Mouse (Mus musculus): ENCODE measurements around the gene Msantd3.
A peak's percentile ranks its signal among the peaks of the same experiment; 100 is the strongest.

The Msantd3 gene

GRCm38 (mm10) chr4:48559652-48560051 is 19.9 kb downstream of the Msantd3 start:
- DNase-seq, result no peak

DNA sequence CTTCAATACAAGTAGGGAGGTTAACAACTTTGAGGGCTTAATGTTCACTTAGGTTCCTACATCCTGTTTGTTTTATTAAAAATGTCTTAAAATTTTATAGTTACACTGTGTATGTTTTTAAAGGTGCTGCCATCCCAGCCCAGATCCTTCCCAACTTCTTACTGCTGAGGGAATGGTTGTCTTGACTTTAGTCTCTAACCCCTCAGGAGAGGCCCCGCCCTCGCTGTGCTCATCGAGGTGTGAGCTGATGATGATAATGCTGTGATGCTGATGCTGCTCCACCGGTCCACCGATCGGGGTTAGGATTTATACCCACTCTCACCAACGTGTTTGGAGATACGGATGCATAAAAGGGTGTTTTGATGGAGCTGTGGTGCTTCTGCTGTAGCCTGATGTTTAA is 22.1 kb downstream of the Msantd3 start:
- no peak for DNase-seq

DNA sequence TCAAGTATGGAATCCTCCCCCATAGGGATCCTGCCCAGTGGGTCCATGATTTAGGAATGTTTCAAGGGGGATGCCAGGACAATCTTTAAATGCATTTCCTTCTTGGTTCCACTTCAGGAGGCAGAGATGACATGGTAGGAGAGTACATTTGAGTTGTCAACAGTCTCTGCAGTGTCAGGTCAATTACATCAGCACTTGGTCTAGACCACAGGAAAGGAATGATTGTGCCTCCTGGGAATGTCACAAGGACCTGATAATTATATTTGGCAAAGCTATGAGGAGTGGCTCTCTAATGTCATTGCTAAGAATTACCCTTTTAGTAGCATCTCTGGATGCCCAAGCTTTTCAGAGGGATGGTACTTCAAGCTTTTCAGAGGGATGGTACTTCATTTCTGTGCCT is 25.2 kb downstream of the Msantd3 start:
- DNase-seq, result no peak

- no peak for DNase-seq
These were observed 36.6 kb downstream of the Msantd3 start for GRCm38 (mm10) chr4:48576361-48576760.

DNA sequence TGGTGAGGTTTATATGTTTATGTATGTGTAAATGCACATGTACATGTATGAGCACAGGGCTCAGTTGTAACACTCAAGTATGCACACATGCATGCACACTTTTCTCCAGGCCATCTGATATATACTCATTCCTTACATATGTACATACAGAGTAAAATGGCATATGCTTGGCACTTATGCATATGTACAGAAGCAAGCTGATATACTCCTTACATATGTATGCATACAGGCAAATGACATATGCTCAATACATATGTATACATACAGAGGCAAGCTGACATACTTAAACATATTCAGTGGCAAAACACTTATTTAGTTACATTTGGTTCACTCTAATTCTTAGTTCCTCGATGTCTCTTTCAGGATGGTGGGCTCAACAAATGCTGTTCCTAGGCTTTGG is 38.1 kb downstream of the Msantd3 start:
- no peak for DNase-seq

GRCm38 (mm10) chr4:48578399-48578798 is 38.7 kb downstream of the Msantd3 start:
- no peak for DNase-seq

DNA sequence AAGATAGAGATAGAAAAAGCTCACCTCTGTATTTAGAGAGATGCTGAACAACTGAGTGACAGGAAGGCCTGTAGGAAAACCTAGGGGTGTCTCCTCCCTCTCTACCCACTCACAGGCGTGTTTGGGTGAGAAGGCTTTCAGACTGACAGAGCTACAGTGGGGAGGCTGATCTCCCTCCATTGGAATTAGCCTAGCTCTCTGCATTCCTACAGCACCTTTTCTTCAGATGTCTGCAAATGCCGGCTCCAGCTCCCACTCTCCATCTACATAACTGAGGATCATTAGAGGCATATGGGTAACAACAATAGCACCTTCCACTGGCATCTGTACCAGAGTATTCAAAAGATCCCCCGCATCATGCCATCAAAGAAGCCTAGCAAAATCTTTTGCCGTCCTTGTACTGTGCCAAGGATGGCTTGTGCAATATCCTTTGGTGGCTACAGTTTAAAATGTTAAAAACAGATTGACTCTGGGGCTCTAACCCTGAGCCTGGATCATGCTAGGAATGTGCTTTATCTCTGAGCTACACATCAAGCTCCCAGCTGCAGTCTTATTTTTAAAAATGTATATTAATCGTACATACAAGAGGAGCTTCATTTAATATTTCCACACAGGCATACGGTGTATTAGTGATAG is 39.9 kb downstream of the Msantd3 start:
- DNase-seq, result no peak

DNA sequence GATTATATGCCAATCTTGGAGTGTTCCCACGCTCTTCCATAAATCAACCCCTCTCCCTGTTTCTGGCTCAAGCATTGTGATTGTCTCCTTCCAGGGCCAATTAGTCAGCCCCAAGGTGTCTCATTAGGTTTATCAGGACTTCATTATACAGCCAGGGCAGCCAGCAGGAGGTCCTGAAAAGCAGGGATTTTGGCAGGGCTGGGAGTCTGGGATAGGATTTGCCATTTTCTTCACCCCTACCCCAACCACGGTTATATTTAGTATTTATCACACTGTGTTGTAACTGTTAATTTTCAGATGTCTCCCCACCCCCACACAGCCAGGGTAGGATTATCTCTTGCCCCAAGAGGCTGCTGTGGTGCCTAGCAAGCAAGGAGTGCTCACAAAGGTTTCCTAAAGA is 41.5 kb downstream of the Msantd3 start:
- no peak for DNase-seq

GRCm38 (mm10) chr4:48581993-48582392 is 42.3 kb downstream of the Msantd3 start:
- no peak for DNase-seq

DNA sequence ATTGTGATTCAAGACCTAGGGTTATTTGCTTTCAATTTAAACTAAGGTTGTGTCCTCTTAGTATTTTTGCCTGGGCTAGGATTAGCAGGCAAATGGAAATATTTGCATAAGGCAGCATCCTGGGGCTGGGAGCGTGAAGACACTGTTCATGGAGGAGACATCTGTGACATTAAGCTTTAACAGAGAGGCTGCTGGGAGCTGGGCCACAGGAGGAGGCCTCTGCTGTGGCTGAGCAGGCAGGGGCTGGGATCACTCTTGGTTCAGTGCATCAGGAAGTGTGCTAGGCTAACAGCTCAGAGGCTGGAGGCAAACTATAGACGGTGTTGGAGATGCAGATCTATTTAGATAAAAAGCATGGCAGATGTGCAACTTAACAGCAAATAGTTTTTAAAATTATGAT is 43.2 kb downstream of the Msantd3 start:
- DNase-seq, result no peak

- peak; percentile 5 for DNase-seq
These were observed 44.9 kb downstream of the Msantd3 start, which contains the start of gene Tmeff1 for GRCm38 (mm10) chr4:48584421-48585240. Gene Tmeff1, plus strand, starts transcription at chr4:48585174.

- DNase-seq, result peak; percentile 9
These were observed 45.7 kb downstream of the Msantd3 start for GRCm38 (mm10) chr4:48585241-48586098.

DNA sequence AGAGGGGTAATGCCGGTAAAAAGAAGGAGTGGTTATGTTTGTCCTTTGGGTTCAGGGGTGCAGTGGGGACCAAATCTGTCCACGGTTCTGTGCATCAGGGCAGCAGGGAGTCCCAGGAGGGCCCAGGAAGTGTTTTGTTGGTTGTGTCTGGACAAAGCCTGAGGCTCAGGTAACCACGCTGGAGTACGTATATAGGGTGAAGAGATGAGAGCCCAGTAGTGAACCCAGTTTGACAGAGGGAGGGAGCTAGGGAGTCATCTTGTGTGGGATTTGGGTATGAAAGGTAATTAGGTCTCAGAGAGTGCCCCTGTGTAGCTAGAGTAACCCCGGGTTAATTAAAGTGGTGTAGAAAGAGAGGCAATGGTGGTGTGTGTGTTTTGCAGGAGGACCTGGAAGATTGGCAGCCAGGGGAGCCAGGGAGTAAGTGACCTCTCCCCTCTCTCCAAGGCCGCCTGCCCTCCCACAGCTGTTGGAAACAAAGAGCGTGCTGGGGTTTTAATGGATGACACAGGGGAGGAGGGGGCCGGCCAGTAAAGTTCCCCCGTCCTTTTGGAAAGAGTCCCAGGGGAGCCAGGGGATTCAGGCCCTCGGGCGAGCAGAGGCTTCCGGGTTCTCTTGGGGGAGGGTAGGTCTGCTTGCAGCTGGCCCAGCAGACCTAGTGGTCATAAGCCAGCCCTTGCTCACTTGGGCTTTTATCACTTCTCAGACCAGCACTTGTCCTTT is 46.5 kb downstream of the Msantd3 start:
- no peak for DNase-seq

- DNase-seq, result no peak
These were observed 47.8 kb downstream of the Msantd3 start for GRCm38 (mm10) chr4:48587526-48587925.

- no peak for DNase-seq
These were observed 48.8 kb downstream of the Msantd3 start for GRCm38 (mm10) chr4:48588576-48588975.

DNA sequence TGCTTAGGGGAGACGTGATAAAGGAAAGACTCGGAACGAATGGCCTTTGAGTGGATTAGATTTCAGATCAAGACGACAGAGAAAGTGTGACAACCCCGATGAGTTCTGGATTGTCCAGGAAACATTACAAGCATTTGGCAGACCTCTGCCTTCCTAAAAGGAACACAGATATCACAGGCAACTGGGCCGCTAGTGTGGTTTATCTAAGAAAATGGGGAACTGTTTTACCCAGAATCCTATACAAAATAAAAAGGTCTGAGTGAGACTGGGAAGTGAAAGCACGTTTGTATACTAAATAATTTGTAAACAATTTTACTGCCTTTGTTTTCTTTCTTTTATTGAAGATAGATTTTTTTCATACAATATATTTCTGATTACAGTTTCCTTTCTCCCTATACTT is 51.1 kb downstream of the Msantd3 start:
- no peak for DNase-seq

DNA sequence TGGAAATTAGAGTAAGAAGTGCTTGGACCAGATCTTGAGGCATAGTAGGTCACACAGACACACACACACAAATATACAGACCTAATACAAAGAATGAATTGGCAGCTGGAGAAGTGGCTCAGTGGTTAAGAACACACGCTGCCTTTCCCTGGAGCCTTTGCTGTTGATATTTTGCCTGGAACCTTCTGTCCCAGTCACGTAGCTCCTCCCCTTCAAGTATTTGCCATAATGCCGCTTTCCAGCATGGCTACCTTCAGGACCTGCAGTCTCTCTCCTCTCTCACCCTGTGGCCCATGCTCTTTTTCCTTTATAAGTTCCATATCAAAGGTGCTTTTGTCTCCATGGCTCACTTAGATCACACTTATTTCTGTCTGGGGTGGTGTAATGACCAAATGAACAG is 51.7 kb downstream of the Msantd3 start:
- DNase-seq, result no peak

GRCm38 (mm10) chr4:48592328-48592727 is 52.6 kb downstream of the Msantd3 start:
- DNase-seq, result no peak

DNA sequence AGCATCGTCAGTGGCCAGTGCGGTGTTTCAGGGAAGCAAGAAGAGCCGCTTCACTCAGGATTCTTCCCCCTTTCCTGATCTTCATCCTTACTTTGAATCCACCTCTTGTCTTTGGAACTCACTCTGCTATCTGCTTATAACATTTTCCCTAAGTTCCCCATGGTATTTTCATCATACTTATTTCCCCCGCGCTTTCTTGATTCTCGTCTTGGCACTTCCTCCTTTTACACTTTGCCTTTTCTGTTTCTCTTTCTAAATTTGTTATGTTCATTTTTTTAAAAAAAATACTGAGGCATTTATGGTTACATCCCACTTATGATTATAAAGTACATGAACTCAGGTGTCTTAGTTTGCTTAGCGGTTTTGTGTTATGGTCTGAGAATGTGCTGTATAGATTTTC is 53.1 kb downstream of the Msantd3 start:
- DNase-seq, result no peak

DNA sequence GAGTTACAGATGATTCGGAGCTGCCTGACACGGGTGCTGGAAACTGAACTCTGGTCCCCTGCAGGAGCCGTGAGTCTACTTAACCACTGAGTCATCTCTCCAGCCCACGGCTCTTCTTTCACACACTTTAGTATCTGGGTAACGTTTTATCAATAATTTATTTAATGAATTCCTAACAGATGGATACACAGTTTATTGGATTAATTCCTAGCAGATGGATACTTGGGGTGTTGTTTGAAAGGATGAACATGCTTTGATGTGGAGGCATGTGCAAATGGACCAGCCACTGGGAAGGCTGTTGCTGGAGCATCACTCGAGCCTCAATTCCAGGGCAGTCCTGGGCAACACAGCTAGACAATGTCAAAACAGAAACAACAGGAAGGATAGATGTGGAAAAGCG is 56.4 kb downstream of the Msantd3 start:
- DNase-seq, result no peak

- DNase-seq, result no peak
These were observed 65.9 kb downstream of the Msantd3 start for GRCm38 (mm10) chr4:48605650-48606049.

DNA sequence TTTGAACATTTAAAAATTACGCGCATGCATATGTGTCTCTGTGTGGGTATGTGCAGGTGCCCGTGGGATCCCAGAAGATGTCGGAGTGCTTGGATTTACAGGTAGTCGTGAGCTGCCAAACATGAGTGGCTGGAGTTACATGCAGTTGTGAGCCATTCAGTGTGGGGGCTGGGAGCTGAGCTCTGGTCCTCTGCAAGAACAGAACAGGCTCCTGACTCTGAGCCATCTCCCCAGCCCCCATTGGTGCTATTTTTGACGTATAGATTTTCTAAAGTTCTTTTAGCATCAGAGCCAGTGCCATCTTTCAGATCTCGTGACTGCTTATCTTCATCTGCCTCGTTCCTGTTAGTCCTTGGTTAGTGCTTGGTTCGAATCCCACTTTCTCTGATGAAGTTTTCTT is 69.8 kb downstream of the Msantd3 start:
- no peak for DNase-seq

GRCm38 (mm10) chr4:48610251-48610650 is 70.5 kb downstream of the Msantd3 start:
- DNase-seq, result no peak

Measured in cerebellum, adult 8-10 months (tissue).